Mouse (Mus musculus) cerebellum, adult 2 months (tissue): Measurements from ENCODE around the gene Fgf12.

ENCODE experiments used
- CTCF ChIP-seq: fragments of 200-500 bp; IDR thresholded peaks from 2 replicates; pipeline ENCODE4 v1.5.1; 2011; ENCODE audit warnings: low read depth, mild to moderate bottlenecking, control low read depth, low read length, moderate library complexity, borderline replicate concordance; ENCODE audit not compliant: insufficient read depth
- POLR2A ChIP-seq: fragments of 200-500 bp; IDR thresholded peaks from 2 replicates; pipeline ENCODE4 v1.6.1; 2011; ENCODE audit warnings: low read length, control low read depth, borderline replicate concordance; ENCODE audit not compliant: insufficient read depth

DNA sequence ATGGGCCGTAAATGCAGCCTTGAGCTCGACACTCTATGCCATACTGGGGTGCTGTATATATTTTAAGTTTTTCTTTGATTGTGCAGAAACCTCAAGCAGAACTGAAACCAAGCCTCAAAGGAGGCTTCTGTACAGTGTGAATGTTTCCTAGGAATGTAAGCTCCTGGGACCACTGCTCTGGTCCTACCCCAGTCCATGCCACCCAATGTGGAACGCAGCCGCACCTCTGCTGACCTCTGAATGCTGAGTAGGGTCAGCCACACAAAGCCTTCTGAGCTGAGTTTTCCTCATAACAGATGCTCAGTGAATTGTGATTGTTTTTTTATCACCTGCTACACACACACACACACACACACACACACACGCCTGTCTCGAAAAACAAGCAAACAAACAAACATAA, 160.4 kb downstream of the Fgf12 start:
- TF ChIP-seq POLR2A (no peak), CTCF (no peak)
